Mouse (Mus musculus) v-Abl transformed pro-B cells (cell line): Measurements from ENCODE around the gene Tulp2.
"Not testable (repeated sequence)": the region's sequence is repeated elsewhere in the genome, so short reads cannot be mapped to it uniquely, and the experiment has no call there.

Experiments used
- in situ Hi-C, 2 experiments: fragments of 400-800 bp; cut with MboI; formaldehyde crosslinking; loops; one replicate each; pipeline ENCODE4 v1.15.1; 2025; ENCODE audit not compliant: unreplicated experiment in 2 of 2

Gene Tulp2

GRCm38 (mm10) chr7:45478774-45479173 lies 2.9 kb upstream of the Tulp2 start:
- in situ Hi-C loops: loop anchor here (5.0 kb wide), 3 partner anchors 39 to 84 kb away; partner anchors contain the start of genes Plekha4 (in 1 of the 2) and Ppp1r15a (in 1 of the 2)

GRCm38 (mm10) chr7:45480310-45480709 lies 1.4 kb upstream of the Tulp2 start:
- in situ Hi-C loops: not testable (repeated sequence)

GRCm38 (mm10) chr7:45482166-45482565 lies 489 bp downstream of the Tulp2 start:
- in situ Hi-C loops: no loop called here

- in situ Hi-C loops: not testable (repeated sequence)
These were observed 3.3 kb downstream of the Tulp2 start for GRCm38 (mm10) chr7:45484985-45485384.

GRCm38 (mm10) chr7:45486158-45486557 lies 4.5 kb downstream of the Tulp2 start:
- in situ Hi-C loops: no loop called here

- in situ Hi-C loops: no loop called here
These were observed 5.2 kb downstream of the Tulp2 start, which contains the start of gene Gm45808 for GRCm38 (mm10) chr7:45486761-45487415. Gene Gm45808, minus strand, starts transcription at chr7:45486811.

- in situ Hi-C loops: no loop called here
These were observed 6.2 kb downstream of the Tulp2 start for GRCm38 (mm10) chr7:45487861-45488292.

- in situ Hi-C loops: no loop called here
These were observed 6.9 kb downstream of the Tulp2 start, which contains the start of gene Dhdh for GRCm38 (mm10) chr7:45488293-45489204. Gene Dhdh, minus strand, starts transcription at chr7:45488805.

GRCm38 (mm10) chr7:45489578-45489977 lies 7.9 kb downstream of the Tulp2 start:
- in situ Hi-C loops: no loop called here

- in situ Hi-C loops: no loop called here
These were observed 9.1 kb downstream of the Tulp2 start for GRCm38 (mm10) chr7:45490822-45491221.

GRCm38 (mm10) chr7:45491264-45491663 lies 9.6 kb downstream of the Tulp2 start:
- in situ Hi-C loops: no loop called here

GRCm38 (mm10) chr7:45492225-45492844 lies 10.7 kb downstream of the Tulp2 start:
- in situ Hi-C loops: no loop called here

GRCm38 (mm10) chr7:45492951-45493350 lies 11.3 kb downstream of the Tulp2 start:
- in situ Hi-C loops: no loop called here

- in situ Hi-C loops: no loop called here
These were observed 12.9 kb downstream of the Tulp2 start for GRCm38 (mm10) chr7:45494548-45494947.

- in situ Hi-C loops: no loop called here
These were observed 16.8 kb downstream of the Tulp2 start for GRCm38 (mm10) chr7:45498427-45498826.

- in situ Hi-C loops: loop anchor here in 1 of 2 experiments (25.0 kb wide), 1 partner anchor 1330 kb away; the partner anchor contains the start of gene Ldha
These were observed 25.9 kb downstream of the Tulp2 start for GRCm38 (mm10) chr7:45507583-45507982.

GRCm38 (mm10) chr7:45508561-45508960 lies 26.9 kb downstream of the Tulp2 start:
- in situ Hi-C loops: loop anchor here in 1 of 2 experiments (25.0 kb wide), 1 partner anchor 1329 kb away; the partner anchor contains the start of gene Ldha

GRCm38 (mm10) chr7:45509181-45509882 lies 27.7 kb downstream of the Tulp2 start:
- in situ Hi-C loops: loop anchor here in 1 of 2 experiments (25.0 kb wide), 1 partner anchor 1328 kb away; the partner anchor contains the start of gene Ldha

GRCm38 (mm10) chr7:45509912-45510787 lies 28.5 kb downstream of the Tulp2 start, which contains the start of gene Nucb1:
Gene Nucb1, minus strand, starts transcription at chr7:45510406.
- in situ Hi-C loops: loop anchor here in 1 of 2 experiments (25.0 kb wide), 1 partner anchor 1327 kb away; the partner anchor contains the start of gene Ldha
